Mouse (Mus musculus): Measurements from ENCODE around the gene Crtc1. TPM values are rescaled to one million over a fixed set of nuclear protein-coding genes. Genes with fewer than 3 reads are reported as not detected.

Crtc1 gene
- total and polyA plus RNA-seq, 3 experiments: 3.3 to 18.0 TPM; not detected in 1

- Histone ChIP-seq H3K36me3 (ENCODE audit: control insufficient read depth in 1 of 2, insufficient read depth in 2 of 2, low read length in 2 of 2) (peaks cover 0 to 10% of the 10 kb centered on the region in 2 experiments; a peak in 3 of 4 replicates), H3K27me3 (ENCODE audit: control insufficient read depth in 1 of 2, insufficient read depth in 2 of 2, low read length in 2 of 2) (no peaks in the 10 kb centered on the region), H3K27ac (ENCODE audit: control insufficient read depth, low read depth, low read length) (no peak overlapping the region), H3K4me1 (ENCODE audit: control insufficient read depth in 1 of 2, insufficient read depth in 2 of 2, low read length in 2 of 2) (peaks cover 16 to 31% of the 10 kb centered on the region in 2 experiments), H3K4me3 (ENCODE audit: control insufficient read depth in 1 of 2, insufficient read depth in 1 of 2, low read depth in 2 of 2, low read length in 2 of 2) (no peak overlapping the region), H3K9ac (ENCODE audit: control insufficient read depth, low read depth, low read length, poor library complexity, severe bottlenecking) (no peak overlapping the region), H3K79me2 (ENCODE audit: control insufficient read depth, insufficient read depth, low read length, poor library complexity) (no peaks in the 10 kb centered on the region; the same call in 1 of the 2 replicates), H3K9me3 (replicated peaks; ENCODE audit: insufficient read depth, low read length) (no peaks in the 10 kb centered on the region)
- DNase-seq (ENCODE audit: low read depth, low spot score): no peak
- TF ChIP-seq TBP (IDR thresholded peaks at IDR 0.05; ENCODE audit: low read depth, low read length) (no peak), ZKSCAN1 (IDR thresholded peaks at IDR 0.05; ENCODE audit: low read depth, low read length) (no peak), NELFE (IDR thresholded peaks at IDR 0.05; ENCODE audit: low read depth, low read length) (no peak), USF2 (IDR thresholded peaks at IDR 0.05; ENCODE audit: borderline replicate concordance in 1 of 2, insufficient read depth in 1 of 2, low read depth in 1 of 2, low read length in 2 of 2) (no peak), TCF12 (IDR thresholded peaks at IDR 0.05; ENCODE audit: low read depth, low read length) (no peak), JUND (IDR thresholded peaks at IDR 0.05; ENCODE audit: low read depth, low read length) (no peak), MXI1 (IDR thresholded peaks at IDR 0.05; ENCODE audit: low read depth, low read length) (no peak), SMC3 (IDR thresholded peaks at IDR 0.05; ENCODE audit: low read depth, low read length) (no peak), KAT2A (conservative IDR thresholded peaks at IDR 0.05; ENCODE audit: low read depth, low read length) (no peak), BHLHE40 (IDR thresholded peaks at IDR 0.05; ENCODE audit: borderline replicate concordance, low read depth, low read length) (no peak), ZC3H11A (IDR thresholded peaks at IDR 0.05; ENCODE audit: low read depth, low read length) (no peak), GATA1 (IDR thresholded peaks at IDR 0.05; ENCODE audit: low read depth, low read length) (no peak), E2F4 (IDR thresholded peaks at IDR 0.05; ENCODE audit: borderline replicate concordance, low read depth, low read length) (no peak), ELF1 (IDR thresholded peaks at IDR 0.05; ENCODE audit: low read depth, low read length) (no peak), RAD21 (IDR thresholded peaks at IDR 0.05; ENCODE audit: low read depth, low read length) (no peak), MEF2A (IDR thresholded peaks at IDR 0.05; ENCODE audit: extremely low read depth, insufficient replicate concordance, low read depth, low read length, poor library complexity, severe bottlenecking) (no peak), ZMIZ1 (IDR thresholded peaks at IDR 0.05; ENCODE audit: low read depth, low read length) (no peak)
Measured at GRCm38 (mm10) chr8:70417914-70418313, 21.5 kb downstream of the Crtc1 start.

DNA sequence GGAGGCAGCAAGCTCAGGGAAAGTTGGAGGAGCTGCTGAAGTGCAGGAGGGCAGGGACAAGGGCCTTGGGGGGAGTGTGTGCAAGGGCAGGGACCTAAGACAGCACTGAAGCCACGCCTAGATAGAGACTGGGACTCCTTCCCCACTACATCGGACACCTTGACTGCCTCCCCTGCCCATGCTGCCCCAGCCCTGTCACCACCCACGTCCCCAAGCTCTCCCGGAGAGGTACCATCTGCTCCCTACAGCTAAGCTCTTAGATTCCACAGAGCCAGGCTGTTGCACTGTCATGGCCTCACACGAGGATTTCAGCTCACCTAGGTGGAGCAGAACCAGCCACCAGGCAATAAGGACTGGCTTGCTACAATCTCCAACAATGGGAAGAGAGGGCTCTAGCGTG is 22.4 kb downstream of the Crtc1 start:
- Histone ChIP-seq H3K27ac (ENCODE audit: control insufficient read depth, low read depth, low read length) (no peak overlapping the region), H3K4me1 (ENCODE audit: control insufficient read depth in 1 of 2, insufficient read depth in 2 of 2, low read length in 2 of 2) (peaks cover 16 to 21% of the 10 kb centered on the region in 2 experiments)
- TF ChIP-seq MEF2A (IDR thresholded peaks at IDR 0.05; ENCODE audit: extremely low read depth, insufficient replicate concordance, low read depth, low read length, poor library complexity, severe bottlenecking) (no peak), ZC3H11A (IDR thresholded peaks at IDR 0.05; ENCODE audit: low read depth, low read length) (no peak)

More for the DNA sequence above, 22.4 kb downstream of the Crtc1 start:
- Histone ChIP-seq H3K27me3 (ENCODE audit: control insufficient read depth in 1 of 2, insufficient read depth in 2 of 2, low read length in 2 of 2) (no peaks in the 10 kb centered on the region), H3K79me2 (ENCODE audit: control insufficient read depth, insufficient read depth, low read length, poor library complexity) (no peaks in the 10 kb centered on the region; the same call in 1 of the 2 replicates), H3K4me3 (ENCODE audit: control insufficient read depth in 1 of 2, insufficient read depth in 1 of 2, low read depth in 2 of 2, low read length in 2 of 2) (no peak overlapping the region), H3K36me3 (ENCODE audit: control insufficient read depth in 1 of 2, insufficient read depth in 2 of 2, low read length in 2 of 2) (peaks cover 0 to 10% of the 10 kb centered on the region in 2 experiments; a peak in 3 of 4 replicates), H3K9me3 (replicated peaks; ENCODE audit: insufficient read depth, low read length) (no peaks in the 10 kb centered on the region), H3K9ac (ENCODE audit: control insufficient read depth, low read depth, low read length, poor library complexity, severe bottlenecking) (no peak overlapping the region)
- no peak for DNase-seq (ENCODE audit: low read depth, low spot score)
